Mouse (Mus musculus) megakaryocyte progenitor cell, adult 5-6 weeks (primary cell): ENCODE measurements around the gene Maml3. TPM values are rescaled to one million over a fixed set of nuclear protein-coding genes. Genes with fewer than 3 reads are reported as not detected.
A peak's percentile ranks its signal among the peaks of the same experiment; 100 is the strongest.

Source experiments
- ATAC-seq: replicated peaks from 2 replicates; pipeline ENCODE4 v1.8.0; 2016; ENCODE audit warnings: mild to moderate bottlenecking, moderate TSS enrichment, inconsistent platforms; ENCODE audit not compliant: poor library complexity
- total RNA-seq, 2 experiments: library from RNA; stranded (forward) in 1 of 2; stranded (reverse) in 1 of 2; fragments of 157-497, 149-512 nt in 1 of 2; fragments of 200-1000 nt in 1 of 2; gene quantifications; 2 replicates each; pipeline versions ENCODE4 v1.2.3 to v1.2.4; 2015 to 2017

Gene Maml3
- total RNA-seq, 2 experiments from 2014 or later = 5.9 to 9.5 TPM

DNA sequence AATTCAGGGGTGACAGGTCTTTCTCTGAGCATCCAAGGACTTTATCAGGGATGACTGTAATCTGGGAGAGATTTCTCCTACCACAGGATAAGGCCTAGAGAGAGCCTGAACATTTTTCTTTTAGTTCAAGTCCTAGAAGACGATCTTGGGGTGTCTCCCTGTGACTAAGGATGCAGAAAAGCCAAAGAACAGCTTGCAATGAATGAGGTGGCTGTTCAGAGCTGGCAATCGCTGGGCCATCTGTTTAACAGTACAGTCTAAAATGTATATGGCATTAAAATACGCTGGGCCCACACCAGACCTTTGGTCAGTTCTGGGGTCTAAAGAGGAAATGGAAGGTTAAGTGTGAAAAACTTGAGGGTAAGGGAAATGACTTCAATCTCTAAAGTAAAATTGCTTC, 377.4 kb downstream of the Maml3 start:
- ATAC-seq = no peak

DNA sequence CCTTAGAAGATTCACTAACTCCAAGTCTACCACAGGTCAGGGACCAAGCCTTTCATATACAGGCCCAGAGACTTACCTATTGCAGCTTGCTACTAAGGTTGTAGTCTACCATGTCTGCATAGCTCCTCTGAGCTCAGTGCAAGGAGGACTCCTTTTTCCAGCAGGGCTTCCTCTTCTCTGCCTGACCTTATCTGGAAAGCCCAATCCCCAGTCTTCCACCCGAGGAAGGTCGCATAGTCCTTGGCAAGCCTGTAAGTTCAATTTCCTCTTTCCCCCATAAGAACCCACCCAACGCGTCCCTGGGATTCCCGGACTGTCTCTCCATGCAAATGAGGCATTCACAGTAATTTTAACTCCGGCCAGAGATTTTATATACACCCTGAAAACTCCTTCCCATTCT, 378.6 kb downstream of the Maml3 start:
- ATAC-seq = no peak

GRCm38 (mm10) chr3:51719982-51720381, 384.9 kb downstream of the Maml3 start:
- 0 out of 2 replicates have a peak, but pooled peaks have one; percentile 23 for ATAC-seq

GRCm38 (mm10) chr3:51719373-51719772, 385.5 kb downstream of the Maml3 start:
- no peak; the same call in 1 of the 2 replicates for ATAC-seq

DNA sequence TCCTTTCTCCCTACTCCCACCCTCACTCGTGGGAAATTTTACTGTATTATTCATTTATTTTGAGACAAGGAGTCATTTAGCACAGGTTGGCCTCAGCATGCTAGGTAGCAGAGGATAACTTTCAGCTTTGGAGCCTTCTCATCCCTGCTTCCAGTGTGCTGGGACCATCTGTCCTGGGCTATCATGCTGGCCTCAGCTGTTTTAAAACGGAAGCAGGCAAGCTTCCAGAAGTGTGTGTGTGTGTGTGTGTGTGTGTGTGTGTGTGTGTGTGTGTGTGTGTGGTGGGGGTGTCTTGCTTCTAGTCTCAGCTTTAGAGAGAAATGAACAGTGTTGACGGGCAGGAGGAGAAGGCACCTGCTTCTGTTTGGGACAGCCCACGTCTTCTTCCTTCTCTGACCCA, 387.0 kb downstream of the Maml3 start:
- no peak for ATAC-seq

GRCm38 (mm10) chr3:51717455-51717854, 387.4 kb downstream of the Maml3 start:
- no peak for ATAC-seq

GRCm38 (mm10) chr3:51714469-51714868, 390.4 kb downstream of the Maml3 start:
- 0 out of 2 replicates have a peak, but pooled peaks have one; percentile 27 for ATAC-seq

GRCm38 (mm10) chr3:51713233-51713632, 391.6 kb downstream of the Maml3 start:
- ATAC-seq = no peak

DNA sequence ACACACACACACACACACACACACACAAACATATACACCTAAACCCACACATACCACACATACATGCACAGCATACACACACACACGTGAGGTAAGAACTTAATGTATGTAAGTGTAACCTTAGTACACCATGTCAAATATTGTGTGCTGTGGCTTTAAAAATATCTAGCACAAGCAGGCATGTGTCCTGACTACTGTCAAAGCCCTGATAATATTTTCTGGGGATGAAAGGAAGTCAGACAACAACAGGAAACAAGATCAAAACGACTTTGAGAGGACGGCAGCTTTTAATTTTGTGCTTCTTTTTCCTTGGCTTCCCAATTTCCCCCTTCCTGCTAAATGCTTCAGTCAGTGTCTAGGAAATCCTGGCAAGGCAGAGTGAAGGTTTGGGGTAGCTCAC, 392.5 kb downstream of the Maml3 start:
- peak; percentile 77 for ATAC-seq

- peak; percentile 50 for ATAC-seq
Observed at GRCm38 (mm10) chr3:51708746-51709411, 396.0 kb downstream of the Maml3 start.

- no peak for ATAC-seq
Observed at GRCm38 (mm10) chr3:51708375-51708745, 396.5 kb downstream of the Maml3 start.

GRCm38 (mm10) chr3:51705220-51705619, 399.7 kb downstream of the Maml3 start:
- ATAC-seq = no peak

DNA sequence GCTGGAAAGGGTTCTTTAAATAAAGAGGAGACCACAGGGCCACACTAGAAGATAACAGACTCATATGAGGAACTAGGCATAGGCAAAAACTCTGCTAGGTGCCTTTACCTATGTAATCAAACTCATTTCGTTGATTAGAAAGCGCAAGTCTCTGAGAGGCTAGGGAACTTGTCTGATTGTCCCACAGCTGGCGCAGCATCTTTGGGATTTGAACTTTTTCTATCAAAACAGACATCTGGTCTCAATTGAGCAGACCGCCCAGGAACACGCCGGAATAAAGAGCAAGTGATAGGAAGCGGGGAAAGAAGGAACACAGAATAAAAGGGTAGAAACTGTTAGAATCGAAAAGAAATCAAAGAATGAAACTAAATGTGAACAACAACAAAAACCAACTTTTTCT, 401.4 kb downstream of the Maml3 start:
- no peak for ATAC-seq

- no peak for ATAC-seq
Observed at GRCm38 (mm10) chr3:51702701-51703286, 402.1 kb downstream of the Maml3 start.

- no peak for ATAC-seq
Observed at GRCm38 (mm10) chr3:51701950-51702349, 402.9 kb downstream of the Maml3 start.

GRCm38 (mm10) chr3:51701281-51701751, 403.6 kb downstream of the Maml3 start:
- peak; percentile 92 for ATAC-seq

DNA sequence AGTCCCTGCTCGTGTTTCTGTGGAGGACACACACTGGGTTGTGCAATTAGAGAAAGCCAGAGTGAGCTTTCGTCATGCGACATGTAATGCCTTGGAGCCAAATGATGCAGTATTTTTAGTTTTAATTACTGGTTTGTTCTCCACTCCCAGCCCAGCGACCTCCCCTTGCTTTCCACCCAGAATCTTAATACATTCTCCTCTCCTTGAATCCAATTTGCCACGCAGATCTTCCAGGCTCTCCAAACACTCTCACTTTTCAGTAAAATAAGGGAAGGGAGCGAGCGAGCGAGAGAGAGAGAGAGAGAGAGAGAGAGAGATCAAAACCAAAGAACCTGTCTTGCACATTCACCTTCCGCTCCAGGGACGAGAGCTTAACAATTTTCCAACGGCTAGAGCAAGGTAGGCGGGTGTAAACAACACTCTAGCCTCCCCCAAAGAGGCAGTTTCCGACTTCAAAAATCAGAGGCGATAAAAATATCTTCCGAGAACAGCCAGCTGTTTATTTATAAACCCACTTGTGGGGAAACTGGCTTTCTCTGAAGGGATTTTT, 404.1 kb downstream of the Maml3 start:
- peak; percentile 5; the same call in 1 of the 2 replicates for ATAC-seq

DNA sequence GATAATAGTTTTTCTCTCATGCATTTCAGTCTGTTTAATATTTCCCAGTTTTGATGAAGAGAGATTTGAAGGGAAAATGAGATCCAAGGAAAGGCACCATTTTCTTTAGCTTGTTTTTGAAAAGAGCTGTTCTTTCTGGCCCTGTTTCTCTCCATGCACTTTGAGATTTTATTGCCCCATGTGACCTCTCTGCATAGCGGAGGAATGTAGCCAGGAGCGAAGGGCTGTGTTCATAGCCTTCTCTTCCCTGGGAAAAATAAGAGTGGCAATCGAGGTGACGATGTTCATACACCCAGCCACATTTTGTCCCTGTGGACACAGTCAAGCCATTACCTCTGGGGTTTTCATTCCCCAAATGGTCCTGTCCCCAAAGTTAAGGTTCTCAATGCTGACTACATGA, 404.8 kb downstream of the Maml3 start:
- ATAC-seq = no peak

DNA sequence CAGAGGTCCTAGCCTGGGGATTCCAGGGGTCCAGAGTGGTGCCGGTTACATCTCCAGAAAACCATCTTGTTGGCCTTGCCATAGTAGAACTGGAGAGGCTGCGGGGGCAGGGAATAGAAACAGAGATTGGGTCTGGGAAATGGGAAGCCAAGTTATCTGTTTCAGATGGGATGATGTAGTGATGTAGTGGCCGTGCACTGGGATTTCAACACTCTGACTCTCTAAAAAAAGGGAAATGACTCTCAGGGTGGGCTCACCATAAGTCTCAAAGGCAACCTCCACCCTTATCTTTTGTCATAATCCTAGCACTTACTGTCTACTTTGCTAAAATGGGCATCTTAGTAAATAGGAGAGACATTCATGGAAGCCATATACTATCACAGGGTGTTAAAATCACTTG, 406.9 kb downstream of the Maml3 start:
- peak; percentile 55 for ATAC-seq

- ATAC-seq = no peak
Observed at GRCm38 (mm10) chr3:51695713-51696112, 409.2 kb downstream of the Maml3 start.

DNA sequence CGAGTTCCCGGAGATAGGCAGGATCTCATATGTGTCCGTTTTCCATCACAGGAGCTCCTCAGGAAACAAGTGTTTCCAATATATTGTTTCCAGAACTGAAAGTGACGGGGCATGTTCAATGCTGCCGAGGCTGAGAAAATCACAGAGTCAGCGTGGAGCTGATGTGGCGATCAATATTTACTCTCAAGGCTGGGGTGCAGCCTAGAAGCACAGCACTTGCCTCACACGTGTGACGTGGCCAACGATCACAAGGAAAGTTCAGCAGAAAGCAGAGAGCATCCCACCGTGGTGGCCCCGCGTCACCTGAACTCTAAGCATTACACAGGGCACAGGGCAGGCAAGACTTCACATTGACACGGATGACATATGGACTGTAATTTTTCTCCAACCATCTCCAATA, 410.3 kb downstream of the Maml3 start:
- no peak for ATAC-seq

- ATAC-seq = no peak
Observed at GRCm38 (mm10) chr3:51693196-51693595, 411.7 kb downstream of the Maml3 start.
